Mouse (Mus musculus): Measurements from ENCODE around the gene Gm47429. TPM values are rescaled to one million over a fixed set of nuclear protein-coding genes. Genes with fewer than 3 reads are reported as not detected.
"Not testable (repeated sequence)": the region's sequence is repeated elsewhere in the genome, so short reads cannot be mapped to it uniquely, and the experiment has no call there.

Gm47429 gene
- not detected in 2 replicates for polyA plus RNA-seq (2016; fragmentation: Nextera tagmentation; extraction: Ambion mirVana)

DNA sequence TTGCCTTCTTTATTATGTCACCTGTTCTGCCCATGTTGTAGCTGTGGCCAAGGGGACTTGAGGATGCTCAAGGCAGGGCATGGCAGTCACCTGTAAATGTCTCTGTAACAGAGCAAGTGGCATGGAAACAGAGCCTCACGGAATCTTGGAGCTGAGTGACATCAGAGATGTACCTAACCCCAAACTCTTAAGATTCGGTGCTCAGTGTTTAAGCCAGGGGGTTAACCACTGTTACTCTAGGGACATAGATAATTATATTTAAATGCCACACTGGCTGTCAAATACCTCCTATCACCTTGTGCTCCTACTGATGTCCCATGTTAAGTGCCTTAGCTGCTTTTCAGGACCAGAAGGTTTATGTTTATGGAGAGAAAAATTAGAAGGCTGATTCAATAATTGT is at the start of gene Gm47429:
Gene Gm47429, minus strand, starts transcription at position 101 of the 400 bp plus-strand sequence.
- 70% methylated on average over 2 of the region's 2 CpGs for WGBS (ENCODE audit: insufficient replicate concordance)
- Histone ChIP-seq H3K36me3 (no peaks in the 10 kb centered on the region), H3K4me2 (no peak within 1 kb of the TSS), H3K9ac (no peak within 1 kb of the TSS), H3K9me3 (replicated peaks) (no peaks in the 10 kb centered on the region), H3K27ac (no peak within 1 kb of the TSS), H3K4me3 (no peak within 1 kb of the TSS), H3K27me3 (replicated peaks) (no peaks in the 10 kb centered on the region), H3K4me1 (no peaks in the 10 kb centered on the region)
- no peak for ATAC-seq

DNA sequence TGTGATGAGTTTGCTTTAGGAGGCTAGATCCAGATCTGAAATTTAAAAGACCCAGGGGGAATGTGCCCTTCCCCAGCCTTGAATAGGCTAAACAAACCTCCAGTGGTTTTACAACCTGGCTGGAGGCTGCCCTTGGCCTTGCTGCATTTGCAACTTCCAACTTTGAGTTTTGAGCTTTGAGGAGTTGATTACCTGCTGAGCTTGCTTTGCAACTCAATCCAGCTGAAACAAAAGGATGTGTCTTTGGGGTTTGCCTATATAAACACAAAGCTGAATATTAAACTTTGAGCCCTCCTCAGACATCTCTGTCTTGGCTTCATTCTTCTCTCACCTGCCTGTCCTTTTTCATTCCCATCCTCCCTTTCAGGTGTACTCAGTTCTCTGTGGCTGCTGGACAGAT is 44.8 kb upstream of the Gm47429 start:
- H3K9me3 ChIP-seq (replicated peaks); ATAC-seq; H3K27ac ChIP-seq; H3K4me2 ChIP-seq; H3K4me3 ChIP-seq; H3K9ac ChIP-seq; H3K27me3 ChIP-seq (replicated peaks); H3K4me1 ChIP-seq; H3K36me3 ChIP-seq: not testable (repeated sequence)

DNA sequence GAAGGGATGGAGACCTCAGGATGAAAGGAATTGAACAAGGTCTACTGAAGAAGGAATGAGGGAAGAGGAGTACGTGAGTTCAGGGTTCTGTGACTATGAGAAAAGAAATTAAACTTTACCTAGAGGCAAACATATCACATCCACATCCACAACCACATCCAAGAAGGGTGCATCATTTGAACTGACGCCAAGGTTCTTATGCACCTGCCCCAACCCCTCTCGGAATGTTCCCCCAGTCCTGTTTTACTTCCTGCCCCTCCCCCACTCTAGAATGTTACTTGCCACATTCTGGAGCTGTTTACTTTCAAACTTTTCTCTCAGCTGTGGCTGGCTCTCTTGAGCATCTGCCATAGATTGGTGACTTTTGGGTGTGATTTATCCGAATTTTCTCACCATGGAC is 23.3 kb upstream of the Gm47429 start, which contains the start of gene Nutm2:
Gene Nutm2, plus strand, starts transcription at position 301 of the 400 bp plus-strand sequence.
- H3K27ac ChIP-seq = no peak within 1 kb of the TSS
- no peaks in the 10 kb centered on the region for H3K27me3 ChIP-seq (replicated peaks)
- no peak within 1 kb of the TSS for H3K4me2 ChIP-seq
- 0 out of 2 replicates have a peak, but pooled peaks cover 4% of the 10 kb centered on the region for H3K9me3 ChIP-seq (replicated peaks)
- WGBS (ENCODE audit: insufficient replicate concordance) = 53% methylated on average over 4 of the region's 4 CpGs
- no peaks in the 10 kb centered on the region for H3K4me1 ChIP-seq
- H3K4me3 ChIP-seq = no peak within 1 kb of the TSS
- H3K36me3 ChIP-seq = no peaks in the 10 kb centered on the region
- no peak for ATAC-seq
- H3K9ac ChIP-seq = no peak within 1 kb of the TSS

DNA sequence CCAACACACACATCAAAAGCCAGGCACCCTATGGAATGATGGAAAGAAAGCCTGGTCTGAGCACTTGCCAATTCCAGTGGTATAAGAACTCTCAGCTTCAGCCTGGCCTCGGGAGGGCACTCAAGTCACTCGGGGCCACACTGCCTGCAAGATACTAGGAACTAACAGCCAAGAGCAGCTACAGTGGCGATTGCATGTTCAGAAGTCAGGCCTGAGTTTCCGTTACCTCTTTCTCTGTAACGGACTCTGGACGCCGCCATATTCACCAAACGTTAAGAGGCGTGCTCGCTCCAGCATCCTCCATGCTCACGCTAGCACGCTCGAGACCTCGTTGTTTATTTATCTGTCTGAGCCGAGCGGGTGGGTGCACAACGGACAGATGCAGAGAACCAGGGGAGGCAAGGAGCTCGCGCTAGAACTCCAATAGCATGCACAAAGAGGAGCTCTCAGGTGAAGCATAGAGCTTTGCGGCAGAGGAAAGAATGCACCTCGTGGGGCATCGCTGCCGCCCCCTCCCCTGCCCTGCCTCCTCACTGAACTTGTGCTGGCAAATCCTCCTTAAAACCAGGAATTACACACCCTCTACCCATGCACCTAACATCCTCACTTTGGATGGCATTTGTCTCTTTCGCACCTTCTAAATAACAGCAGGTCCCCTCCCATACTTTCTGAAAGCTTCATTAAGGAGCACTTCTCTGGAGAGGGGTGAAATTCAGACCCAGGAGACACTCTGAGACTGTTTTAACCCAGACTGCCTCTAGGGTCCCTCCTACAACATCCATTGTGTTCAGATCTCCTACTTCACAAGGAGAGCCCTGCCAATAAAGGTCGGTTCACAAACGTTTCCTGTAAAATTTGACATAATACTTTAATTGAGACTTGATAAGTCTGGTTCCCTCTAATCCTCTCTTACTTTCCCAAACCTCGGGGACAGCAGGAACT is 21.2 kb upstream of the Gm47429 start:
- no peak for ATAC-seq
- no peaks in the 10 kb centered on the region for H3K27me3 ChIP-seq (replicated peaks)
- 24% methylated on average over 27 of the region's 27 CpGs for WGBS (ENCODE audit: insufficient replicate concordance)
- peak overlapping the region; percentile 34 for H3K4me2 ChIP-seq
- H3K9me3 ChIP-seq (replicated peaks) = 0 out of 2 replicates have a peak, but pooled peaks cover 4% of the 10 kb centered on the region
- H3K4me1 ChIP-seq = no peaks in the 10 kb centered on the region
- peak overlapping the region; percentile 2; the same call in 1 of the 2 replicates for H3K4me3 ChIP-seq
- H3K36me3 ChIP-seq = no peaks in the 10 kb centered on the region
- H3K9ac ChIP-seq = no peak overlapping the region
- H3K27ac ChIP-seq = no peak overlapping the region

DNA sequence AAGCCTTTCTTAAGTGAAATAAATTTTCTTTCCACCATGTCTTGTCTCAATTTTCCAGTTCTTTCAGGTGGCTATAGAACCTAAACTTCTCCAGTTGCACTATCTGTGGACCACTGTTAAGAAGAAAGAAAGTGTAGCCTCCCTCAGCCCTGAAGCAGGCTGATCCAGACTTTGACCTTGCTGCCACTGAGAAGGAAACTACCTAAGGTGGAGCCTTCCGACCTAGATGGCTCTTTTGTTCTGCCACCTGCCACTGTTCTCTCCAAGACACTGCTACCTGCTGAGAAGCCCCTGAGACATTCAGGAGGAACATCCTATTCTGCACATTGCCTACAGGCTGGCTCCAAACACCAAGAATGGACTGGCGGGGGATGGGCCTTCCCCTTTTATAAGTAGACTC is 16.7 kb upstream of the Gm47429 start:
- H3K9ac ChIP-seq; H3K9me3 ChIP-seq (replicated peaks); H3K27me3 ChIP-seq (replicated peaks); H3K4me1 ChIP-seq; H3K4me2 ChIP-seq; H3K27ac ChIP-seq; ATAC-seq; H3K36me3 ChIP-seq; H3K4me3 ChIP-seq: not testable (repeated sequence)
- 70% methylated on average over 2 of the region's 2 CpGs for WGBS (ENCODE audit: insufficient replicate concordance)

DNA sequence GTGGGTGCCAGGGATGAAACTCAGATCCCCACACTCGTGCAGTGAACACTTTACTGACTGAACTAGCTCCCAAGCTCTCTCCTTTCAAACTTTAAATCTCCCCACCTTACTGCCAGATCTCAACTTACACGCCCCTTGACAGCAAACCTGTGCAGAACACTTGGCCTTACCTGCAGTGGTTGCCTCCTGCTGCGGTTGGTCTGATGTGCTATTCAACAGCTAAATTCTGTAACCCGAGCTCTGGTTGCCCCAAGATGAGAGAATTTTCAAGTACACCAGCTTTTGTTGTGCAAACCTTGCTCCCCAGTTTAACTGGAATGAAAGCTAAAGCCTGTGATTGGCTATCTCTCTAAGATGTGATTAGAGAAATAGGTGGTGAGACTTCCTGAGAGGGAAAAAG is 9.7 kb upstream of the Gm47429 start:
- H3K9ac ChIP-seq = no peak overlapping the region
- H3K9me3 ChIP-seq (replicated peaks) = no peaks in the 10 kb centered on the region
- H3K27ac ChIP-seq = no peak overlapping the region
- H3K4me2 ChIP-seq = no peak overlapping the region
- no peaks in the 10 kb centered on the region for H3K4me1 ChIP-seq
- 28% methylated on average over 4 of the region's 4 CpGs for WGBS (ENCODE audit: insufficient replicate concordance)
- no peaks in the 10 kb centered on the region for H3K27me3 ChIP-seq (replicated peaks)
- H3K36me3 ChIP-seq = no peaks in the 10 kb centered on the region
- ATAC-seq = no peak
- no peak overlapping the region for H3K4me3 ChIP-seq

DNA sequence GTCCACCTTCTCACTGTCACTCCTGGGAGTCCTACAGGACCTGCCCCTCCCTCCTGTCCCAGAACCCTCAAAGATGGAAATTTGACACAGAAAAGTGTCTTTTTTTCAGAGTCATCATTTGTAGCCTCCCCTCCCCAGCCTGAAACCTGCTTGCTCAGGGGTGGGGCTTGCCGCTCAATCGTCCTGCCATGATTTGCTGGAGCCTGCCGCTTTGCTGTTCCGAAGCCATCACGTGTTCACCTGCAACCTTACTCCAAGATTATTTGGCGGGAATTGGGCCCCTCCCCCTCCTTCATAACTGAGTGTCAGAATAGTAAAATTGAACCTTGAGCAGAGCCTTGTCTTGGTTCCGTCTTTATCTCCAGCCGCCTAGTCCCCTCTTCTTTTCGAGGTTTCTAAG is 8.6 kb upstream of the Gm47429 start:
- H3K27me3 ChIP-seq (replicated peaks); H3K9ac ChIP-seq; H3K4me1 ChIP-seq; H3K9me3 ChIP-seq (replicated peaks); H3K27ac ChIP-seq; H3K36me3 ChIP-seq; H3K4me2 ChIP-seq; ATAC-seq; H3K4me3 ChIP-seq: not testable (repeated sequence)
- WGBS (ENCODE audit: insufficient replicate concordance) = 46% methylated on average over 9 of the region's 9 CpGs

DNA sequence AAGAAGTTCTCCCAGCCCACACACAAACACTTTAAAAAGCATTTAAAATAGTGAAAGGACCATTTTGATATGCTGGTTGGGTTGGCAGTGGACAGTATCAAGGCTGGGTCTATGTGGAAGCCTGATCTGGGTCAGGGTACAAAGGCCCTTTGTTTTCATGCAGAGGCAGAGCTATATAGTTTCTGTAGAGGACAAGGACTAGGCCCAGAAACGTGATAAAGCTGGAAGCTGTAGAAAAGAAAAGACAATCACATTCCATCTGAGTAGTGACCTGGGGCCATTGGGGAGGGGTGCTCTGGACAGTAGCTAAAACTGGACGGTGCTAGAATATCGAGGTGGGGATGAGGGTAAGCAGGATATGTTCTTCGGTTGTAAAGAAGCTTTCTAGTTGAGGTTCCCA is 1.5 kb upstream of the Gm47429 start:
- Histone ChIP-seq H3K9ac (no peak overlapping the region), H3K4me1 (no peaks in the 10 kb centered on the region), H3K36me3 (no peaks in the 10 kb centered on the region), H3K27me3 (replicated peaks) (no peaks in the 10 kb centered on the region), H3K9me3 (replicated peaks) (no peaks in the 10 kb centered on the region), H3K4me2 (no peak overlapping the region), H3K4me3 (no peak overlapping the region), H3K27ac (no peak overlapping the region)
- WGBS (ENCODE audit: insufficient replicate concordance) = 63% methylated on average over 4 of the region's 4 CpGs
- ATAC-seq = no peak

DNA sequence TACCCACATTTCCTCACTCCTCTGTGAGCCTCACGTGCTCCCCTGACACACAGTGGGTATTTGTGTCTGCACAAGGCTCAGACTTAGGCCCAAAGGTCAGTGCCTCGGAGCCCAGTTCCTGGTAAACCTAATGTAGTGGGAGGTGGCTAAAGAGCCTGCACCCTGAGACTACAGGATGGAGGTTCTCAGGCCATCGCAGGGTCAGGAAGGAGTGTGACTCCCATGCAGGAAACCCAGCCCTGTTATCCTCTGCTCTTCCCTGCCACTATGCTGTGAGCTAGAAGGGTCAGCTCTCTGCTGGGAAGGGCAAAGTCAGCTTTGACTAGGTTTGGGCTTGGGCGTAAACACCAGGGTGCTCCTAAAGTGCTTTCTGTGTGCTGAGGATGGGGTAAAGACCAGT is 17.0 kb downstream of the Gm47429 start:
- H3K9me3 ChIP-seq (replicated peaks) = no peaks in the 10 kb centered on the region
- peaks cover 61% of the 10 kb centered on the region for H3K36me3 ChIP-seq
- ATAC-seq = no peak
- 63% methylated on average over 4 of the region's 4 CpGs for WGBS (ENCODE audit: insufficient replicate concordance)
- no peak overlapping the region for H3K9ac ChIP-seq
- H3K4me1 ChIP-seq = 0 out of 2 replicates have a peak, but pooled peaks cover 7% of the 10 kb centered on the region
- H3K27me3 ChIP-seq (replicated peaks) = no peaks in the 10 kb centered on the region
- H3K27ac ChIP-seq = no peak overlapping the region
- H3K4me2 ChIP-seq = no peak overlapping the region
- no peak overlapping the region for H3K4me3 ChIP-seq

DNA sequence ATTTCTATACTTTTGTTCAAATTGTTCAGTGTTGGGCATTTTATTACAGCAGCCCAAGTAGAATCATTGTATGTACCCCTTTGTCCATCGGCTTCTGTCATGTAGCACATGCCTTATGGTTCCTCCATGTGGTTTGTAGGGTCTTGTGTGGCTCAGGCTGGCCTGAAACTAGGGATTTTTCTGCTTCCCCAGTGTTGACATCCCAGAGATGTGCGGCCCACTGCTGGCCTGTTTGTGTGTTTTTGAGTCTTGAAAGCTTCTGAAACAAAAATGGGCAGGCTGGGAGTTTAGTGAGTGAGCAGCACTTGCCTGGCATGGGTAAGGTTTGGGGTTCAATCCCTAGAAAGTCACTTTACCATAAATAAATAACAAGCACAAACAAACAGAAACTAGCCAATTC is 19.2 kb downstream of the Gm47429 start:
- Histone ChIP-seq H3K9ac (no peak overlapping the region), H3K9me3 (replicated peaks) (no peaks in the 10 kb centered on the region), H3K4me3 (no peak overlapping the region), H3K4me2 (no peak overlapping the region), H3K4me1 (0 out of 2 replicates have a peak, but pooled peaks cover 7% of the 10 kb centered on the region), H3K27me3 (replicated peaks) (no peaks in the 10 kb centered on the region), H3K36me3 (peaks cover 49% of the 10 kb centered on the region), H3K27ac (no peak overlapping the region)
- no peak for ATAC-seq
- WGBS (ENCODE audit: insufficient replicate concordance) = 68% methylated on average over 2 of the region's 2 CpGs

DNA sequence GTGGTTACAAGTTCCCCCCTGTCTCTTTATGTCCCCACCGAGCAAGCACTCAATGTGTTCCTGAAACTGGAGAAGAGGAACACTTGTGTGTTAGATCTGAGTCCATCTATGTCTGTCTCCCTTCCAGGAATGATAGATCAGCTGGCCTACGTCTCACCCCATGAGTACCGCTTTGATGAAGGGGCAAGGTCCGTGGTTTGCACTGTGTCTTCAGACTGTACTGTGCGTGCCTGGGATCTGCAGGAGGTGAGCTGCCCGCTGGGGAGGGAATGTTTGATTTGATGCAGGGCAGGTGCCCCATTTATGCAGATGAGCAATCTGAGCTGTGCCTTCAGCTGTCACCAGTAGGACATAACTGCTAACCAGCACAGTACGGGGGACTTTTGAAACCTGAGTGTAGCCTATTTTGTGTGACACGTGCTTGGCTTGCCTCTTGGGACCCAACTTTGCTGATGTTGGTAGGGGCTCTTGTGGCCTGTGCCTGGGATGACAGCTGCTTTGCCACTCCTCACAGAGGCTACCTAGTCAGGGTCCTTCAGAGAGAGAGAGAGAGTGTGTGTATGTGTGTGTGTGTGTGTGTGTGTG is 20.0 kb downstream of the Gm47429 start:
- WGBS (ENCODE audit: insufficient replicate concordance) = 80% methylated on average over 8 of the region's 8 CpGs
- H3K36me3 ChIP-seq = peaks cover 46% of the 10 kb centered on the region

DNA sequence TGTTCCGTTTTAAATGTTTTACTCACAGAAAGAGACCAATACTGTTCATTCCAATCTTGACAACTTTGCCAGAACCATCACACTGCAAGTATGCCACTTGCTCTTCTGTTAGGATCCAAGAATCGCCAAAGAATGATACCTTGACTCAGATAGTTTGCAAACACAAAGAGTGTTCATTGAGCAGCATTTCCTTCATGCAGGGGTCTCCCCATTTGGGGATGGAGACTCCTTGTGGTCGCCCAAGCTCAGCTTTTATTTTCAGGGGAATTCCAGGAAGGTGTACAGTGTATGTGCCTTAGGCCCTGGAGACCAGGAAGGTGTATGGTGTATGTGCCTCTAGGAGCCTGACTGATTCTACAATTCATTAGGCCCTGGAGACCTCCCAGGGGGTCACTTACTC is 25.3 kb downstream of the Gm47429 start:
- Histone ChIP-seq H3K4me1 (peaks cover 15% of the 10 kb centered on the region; the same call in 1 of the 2 replicates), H3K4me3 (peak overlapping the region; percentile 72), H3K36me3 (peaks cover 8% of the 10 kb centered on the region), H3K4me2 (peak overlapping the region; percentile 81), H3K9me3 (replicated peaks) (no peaks in the 10 kb centered on the region), H3K27me3 (replicated peaks) (no peaks in the 10 kb centered on the region), H3K9ac (no peak overlapping the region; the same call in 1 of the 2 replicates), H3K27ac (no peak overlapping the region)
- ATAC-seq = no peak
- WGBS (ENCODE audit: insufficient replicate concordance) = 45% methylated on average over 3 of the region's 3 CpGs

More for the DNA sequence above, 20.0 kb downstream of the Gm47429 start:
- Histone ChIP-seq H3K4me2 (no peak overlapping the region), H3K9me3 (replicated peaks) (no peaks in the 10 kb centered on the region), H3K4me1 (0 out of 2 replicates have a peak, but pooled peaks cover 10% of the 10 kb centered on the region), H3K27ac (no peak overlapping the region), H3K27me3 (replicated peaks) (no peaks in the 10 kb centered on the region), H3K4me3 (no peak overlapping the region), H3K9ac (no peak overlapping the region)
- no peak for ATAC-seq
